Mouse (Mus musculus) CH12.LX (cell line): Measurements from ENCODE around the gene Pdp2. TPM values are rescaled to one million over a fixed set of nuclear protein-coding genes. Genes with fewer than 3 reads are reported as not detected.

Experiments used
- DNase-seq: peaks from one replicate; pipeline ENCODE4 v3.0.0-alpha.2; 2013; ENCODE audit errors: extremely low read depth
- H3K27ac ChIP-seq: 2 replicates; pipeline ENCODE4 v1.5.1; 2012; ENCODE audit warnings: low read depth, mild to moderate bottlenecking, control low read depth, moderate library complexity; ENCODE audit not compliant: insufficient read depth
- H3K27me3 ChIP-seq: replicated peaks from 2 replicates; pipeline ENCODE3; 2012; ENCODE audit warnings: inconsistent platforms
- H3K36me3 ChIP-seq, 2 experiments: replicated peaks in 1 of 2; 2 replicates each; pipeline versions ENCODE3 to v1.6.1; 2012; ENCODE audit warnings: inconsistent platforms in 1 of 2, low read length in 1 of 2, mild to moderate bottlenecking in 1 of 2, mixed read lengths in 1 of 2, moderate library complexity in 1 of 2; ENCODE audit not compliant: control insufficient read depth in 1 of 2, insufficient read depth in 1 of 2
- H3K4me1 ChIP-seq, 2 experiments: 2 replicates each; pipeline ENCODE4 v1.6.1; 2012; ENCODE audit warnings: inconsistent platforms in 1 of 2, moderate library complexity in 1 of 2; ENCODE audit not compliant: insufficient read depth in 2 of 2, control insufficient read depth in 1 of 2
- H3K4me2 ChIP-seq: 2 replicates; pipeline ENCODE4 v1.6.1; 2012; ENCODE audit warnings: low read depth, mild to moderate bottlenecking, control low read depth; ENCODE audit not compliant: poor library complexity, insufficient read depth, severe bottlenecking
- H3K4me3 ChIP-seq, 3 experiments: fragments of 150-350 bp in 1 of 3; sonication (generic) in 1 of 3; replicated peaks in 1 of 3; 2 replicates each; pipeline versions ENCODE3 to v1.5.1; 2011 to 2012; ENCODE audit warnings: low read depth in 2 of 3, low read length in 2 of 3, mild to moderate bottlenecking in 2 of 3, moderate library complexity in 2 of 3, control low read depth in 1 of 3, improper control_type of control experiment in 1 of 3, inconsistent platforms in 1 of 3, mixed read lengths in 1 of 3; ENCODE audit not compliant: poor library complexity in 1 of 3
- H3K79me2 ChIP-seq: replicated peaks from 2 replicates; pipeline ENCODE4 v1.6.1; 2012; ENCODE audit warnings: mild to moderate bottlenecking, moderate library complexity; ENCODE audit not compliant: control insufficient read depth, poor library complexity, insufficient read depth, severe bottlenecking; ENCODE audit errors: extremely low read depth
- H3K9ac ChIP-seq: 2 replicates; pipeline ENCODE4 v1.6.1; 2012; ENCODE audit warnings: low read depth, mild to moderate bottlenecking, control low read depth, moderate library complexity; ENCODE audit not compliant: insufficient read depth
- H3K9me3 ChIP-seq: replicated peaks from 2 replicates; pipeline ENCODE3; 2012; ENCODE audit warnings: low read length, inconsistent platforms, mixed read lengths
- CHD1 ChIP-seq: IDR thresholded peaks from 2 replicates; pipeline ENCODE4 v1.6.1; 2012; ENCODE audit warnings: low read depth, low read length, improper control_type of control experiment, inconsistent platforms
- CHD2 ChIP-seq: IDR thresholded peaks from 2 replicates; pipeline ENCODE4 v1.6.1; 2011; ENCODE audit warnings: low read length, improper control_type of control experiment
- E2F4 ChIP-seq: IDR thresholded peaks from 2 replicates; pipeline ENCODE4 v1.6.1; 2011; ENCODE audit warnings: low read depth, low read length, improper control_type of control experiment; ENCODE audit not compliant: insufficient replicate concordance
- ELF1 ChIP-seq: IDR thresholded peaks from 2 replicates; pipeline ENCODE4 v1.6.1; 2014; ENCODE audit warnings: low read depth, mild to moderate bottlenecking, inconsistent platforms, low read length, improper control_type of control experiment
- EP300 ChIP-seq: IDR thresholded peaks from 2 replicates; pipeline ENCODE4 v1.6.1; 2011; ENCODE audit warnings: low read length, improper control_type of control experiment
- ETS1 ChIP-seq: conservative IDR thresholded peaks from 2 replicates; pipeline ENCODE4 v1.6.1; 2012; ENCODE audit warnings: low read depth, mild to moderate bottlenecking, inconsistent platforms, low read length, improper control_type of control experiment, moderate library complexity
- GABPA ChIP-seq: IDR thresholded peaks from 2 replicates; pipeline ENCODE4 v1.6.1; 2012; ENCODE audit warnings: low read depth, low read length, improper control_type of control experiment, inconsistent platforms; ENCODE audit not compliant: insufficient replicate concordance
- JUN ChIP-seq: IDR thresholded peaks from 2 replicates; pipeline ENCODE4 v1.6.1; 2011; ENCODE audit warnings: low read depth, mild to moderate bottlenecking, low read length, improper control_type of control experiment, moderate library complexity; ENCODE audit not compliant: insufficient read depth
- MAFK ChIP-seq: IDR thresholded peaks from 2 replicates; pipeline ENCODE4 v1.6.1; 2011; ENCODE audit warnings: low read length, improper control_type of control experiment; ENCODE audit not compliant: insufficient replicate concordance
- MEF2A ChIP-seq: IDR thresholded peaks from 2 replicates; pipeline ENCODE4 v1.6.1; 2014; ENCODE audit warnings: low read depth, mild to moderate bottlenecking, inconsistent platforms, low read length, improper control_type of control experiment, borderline replicate concordance
- MXI1 ChIP-seq: IDR thresholded peaks from 2 replicates; pipeline ENCODE4 v1.6.1; 2011; ENCODE audit warnings: mild to moderate bottlenecking, low read depth, low read length, improper control_type of control experiment
- MYC ChIP-seq: IDR thresholded peaks from 2 replicates; pipeline ENCODE4 v1.6.1; 2011; ENCODE audit warnings: low read depth, mild to moderate bottlenecking, improper control_type of control experiment, low read length
- RCOR1 ChIP-seq: conservative IDR thresholded peaks from 2 replicates; pipeline ENCODE4 v1.6.1; 2012; ENCODE audit warnings: low read depth, mild to moderate bottlenecking, inconsistent platforms, low read length, improper control_type of control experiment
- SIN3A ChIP-seq: IDR thresholded peaks from 2 replicates; pipeline ENCODE4 v1.6.1; 2012; ENCODE audit warnings: low read length, improper control_type of control experiment, inconsistent platforms
- TBP ChIP-seq: conservative IDR thresholded peaks from 2 replicates; pipeline ENCODE4 v1.6.1; 2011; ENCODE audit warnings: low read depth, low read length, improper control_type of control experiment
- USF2 ChIP-seq: conservative IDR thresholded peaks from 2 replicates; pipeline ENCODE4 v1.6.1; 2011; ENCODE audit warnings: low read depth, low read length, improper control_type of control experiment
- ZKSCAN1 ChIP-seq: IDR thresholded peaks from 2 replicates; pipeline ENCODE4 v1.6.1; 2012; ENCODE audit warnings: low read depth, inconsistent platforms, low read length, improper control_type of control experiment, borderline replicate concordance
- ZMIZ1 ChIP-seq: IDR thresholded peaks from 2 replicates; pipeline ENCODE4 v1.6.1; 2012; ENCODE audit warnings: low read depth, mild to moderate bottlenecking, inconsistent platforms, low read length, improper control_type of control experiment
- dilution Hi-C: fragments of 300-500 bp; cut with MboI; formaldehyde crosslinking; loops from 2 replicates; pipeline ENCODE4 v1.14.3; 2020; ENCODE audit warnings: low sequenced_read_pairs; ENCODE audit not compliant: extremely low pct_unique_long_range_greater_than_20kb, extremely low pct_ligation_motif_present
- in situ Hi-C: fragments of 300-500 bp; cut with MboI; formaldehyde crosslinking; loops from 3 replicates; pipeline ENCODE4 v1.14.3; 2019; ENCODE audit warnings: low sequenced_read_pairs, low pct_ligation_motif_present, low pct_unique_long_range_greater_than_20kb, mixed read lengths
- polyA plus RNA-seq: library from polyadenylated mRNA; unstranded; fragments of >175 nt; gene quantifications from 2 replicates; pipeline ENCODE4 v1.2.1, GENCODE M21; 2012; ENCODE audit warnings: low read depth; ENCODE audit not compliant: insufficient read length
- total RNA-seq, 2 experiments: library from RNA; depleted of rRNA; stranded (reverse); fragments of 300-350 nt in 1 of 2; fragments of >200 nt in 1 of 2; gene quantifications; 2 replicates each; pipeline ENCODE4 v1.2.3; 2012 to 2014

Pdp2 gene
- total and polyA plus RNA-seq, 3 experiments = 7.6 to 9.6 (median 8.7) TPM

GRCm38 (mm10) chr8:104593536-104594325 lies 2.5 kb downstream of the Pdp2 start:
- Histone ChIP-seq H3K4me2 (no peak overlapping the region), H3K4me3 (no peak overlapping the region), H3K36me3 (peaks cover 23 to 48% of the 10 kb centered on the region in 2 experiments), H3K27ac (no peak overlapping the region), H3K79me2 (peaks cover 7% of the 10 kb centered on the region; the same call in 1 of the 2 replicates)
- no peak for DNase-seq
- in situ Hi-C loops = no loop called here
- dilution Hi-C loops = no loop called here
- no peak for TF ChIP-seq ELF1
- TF ChIP-seq EP300 = no peak
- TF ChIP-seq MYC = no peak
- no peak for TF ChIP-seq RCOR1
- TF ChIP-seq E2F4 = no peak
- no peak for TF ChIP-seq CHD2
- TF ChIP-seq ZKSCAN1 = no peak
- no peak for TF ChIP-seq ETS1
- TF ChIP-seq MAFK = no peak
- TF ChIP-seq JUN = no peak
- TF ChIP-seq, all 38 proteins: peak for 0
- no peaks in the 10 kb centered on the region for H3K9me3 ChIP-seq
- H3K9ac ChIP-seq = no peak overlapping the region
- no peaks in the 10 kb centered on the region for H3K27me3 ChIP-seq
- peaks cover 3 to 33% of the 10 kb centered on the region in 2 experiments; a peak in 2 of 4 replicates for H3K4me1 ChIP-seq

DNA sequence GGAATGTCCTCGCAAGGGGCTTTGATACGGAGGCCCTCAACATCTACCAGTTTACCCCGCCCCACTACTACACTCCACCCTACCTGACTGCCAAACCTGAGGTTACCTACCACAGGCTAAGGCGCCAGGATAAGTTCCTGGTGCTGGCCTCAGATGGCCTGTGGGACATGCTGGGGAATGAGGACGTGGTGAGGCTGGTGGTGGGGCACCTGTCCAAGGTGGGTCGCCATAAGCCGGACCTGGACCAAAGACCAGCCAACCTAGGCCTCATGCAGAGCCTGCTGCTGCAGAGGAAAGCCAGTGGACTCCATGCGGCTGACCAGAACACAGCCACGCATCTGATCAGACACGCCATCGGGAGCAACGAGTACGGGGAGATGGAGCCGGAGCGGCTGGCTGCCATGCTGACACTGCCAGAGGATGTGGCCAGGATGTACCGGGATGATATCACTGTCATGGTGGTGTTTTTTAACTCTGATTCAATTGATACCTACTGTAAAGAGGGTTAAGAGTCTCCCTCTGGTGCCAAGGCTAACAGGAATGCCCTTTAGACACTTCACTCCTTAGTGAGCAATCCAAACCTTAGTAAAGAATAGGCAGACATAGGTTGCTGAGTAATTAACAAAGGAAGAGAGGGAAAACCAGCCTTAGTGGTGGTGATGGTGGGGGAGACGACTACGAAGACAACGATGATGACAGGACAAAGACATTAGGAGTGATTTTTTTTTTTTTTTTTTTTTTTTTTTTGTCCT lies 3.5 kb downstream of the Pdp2 start:
- H3K9ac ChIP-seq = no peak overlapping the region
- H3K4me1 ChIP-seq = peaks cover 3 to 33% of the 10 kb centered on the region in 2 experiments; a peak in 2 of 4 replicates
- TF ChIP-seq CHD1 (no peak), TBP (no peak), USF2 (no peak), MEF2A (no peak), CHD2 (no peak), SIN3A (no peak), GABPA (no peak), MXI1 (no peak), ZMIZ1 (no peak)
- H3K4me3 ChIP-seq = no peak overlapping the region
- H3K27ac ChIP-seq = no peak overlapping the region
- in situ Hi-C loops = no loop called here
- no peak overlapping the region for H3K4me2 ChIP-seq
- H3K79me2 ChIP-seq = peaks cover 7% of the 10 kb centered on the region; the same call in 1 of the 2 replicates
- peaks cover 23 to 54% of the 10 kb centered on the region in 2 experiments for H3K36me3 ChIP-seq
- dilution Hi-C loops = no loop called here
- no peaks in the 10 kb centered on the region for H3K9me3 ChIP-seq
- no peak for DNase-seq
- H3K27me3 ChIP-seq = no peaks in the 10 kb centered on the region
